Mouse (Mus musculus) thymus, postnatal 25 days (tissue): ENCODE data around the gene Zbtb2.

ENCODE experiments used
- DNase-seq: peaks from one replicate; pipeline ENCODE4 v3.0.0; 2022

Gene Zbtb2

GRCm38 (mm10) chr10:4332228-4332979 lies 55.5 kb downstream of the Zbtb2 start:
- no peak for DNase-seq

- no peak for DNase-seq
These were observed 60.2 kb downstream of the Zbtb2 start for GRCm38 (mm10) chr10:4327716-4328115.

DNA sequence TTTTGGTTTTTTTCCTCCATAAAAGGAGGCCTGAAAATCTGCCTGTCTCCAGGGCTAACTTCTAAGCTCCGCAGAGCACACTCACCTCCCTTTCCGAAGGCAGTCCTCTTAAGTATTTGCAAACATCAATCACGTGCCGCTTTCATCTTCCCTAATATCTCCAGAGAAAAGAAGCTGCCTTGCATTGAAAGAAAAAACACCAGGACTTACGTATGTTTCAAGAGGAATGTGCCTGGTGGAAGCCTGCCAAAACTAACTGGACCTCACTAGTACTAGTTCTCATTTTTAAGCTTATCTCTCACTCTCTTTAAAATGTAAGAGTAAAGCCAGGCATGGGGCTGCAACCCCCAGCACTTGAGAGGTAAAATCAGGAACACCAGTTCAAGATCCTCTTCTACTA lies 62.3 kb downstream of the Zbtb2 start:
- DNase-seq: no peak

GRCm38 (mm10) chr10:4323885-4324284 lies 64.0 kb downstream of the Zbtb2 start:
- no peak for DNase-seq
